Mouse (Mus musculus): Measurements from ENCODE around the gene Ppp3r2. TPM values are rescaled to one million over a fixed set of nuclear protein-coding genes. Genes with fewer than 3 reads are reported as not detected.
A peak's percentile ranks its signal among the peaks of the same experiment; 100 is the strongest.

Ppp3r2 gene
- 1 to 10 TPM; 1.5 to 1.8 TPM for total RNA-seq (2021)
- long read RNA-seq: 0 reads

DNA sequence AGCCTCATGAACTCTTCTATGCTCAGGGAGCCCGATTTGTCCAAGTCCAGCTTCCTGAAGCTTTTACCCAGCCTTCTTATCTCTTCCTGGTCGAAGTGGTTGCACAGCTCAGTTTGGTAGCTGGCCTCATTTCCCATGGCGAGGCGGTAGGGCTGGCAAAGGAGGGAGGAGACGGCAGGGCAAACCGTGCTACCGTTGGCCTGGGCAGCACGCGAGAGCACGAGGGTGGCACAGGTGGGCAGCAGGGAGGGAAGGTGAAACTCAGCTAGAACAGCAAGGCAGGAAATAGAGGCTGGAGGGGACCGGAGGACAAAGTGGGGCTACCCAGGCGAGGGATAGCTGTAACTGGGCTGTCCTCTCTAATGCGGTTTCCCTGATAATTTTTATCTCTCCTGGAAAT, at the start of gene Ppp3r2:
Gene Ppp3r2 (minus strand): TSS at position 213 of the 400 bp plus-strand sequence.
- DNase-seq (ENCODE audit: low spot score in 2 of 2): no peak

DNA sequence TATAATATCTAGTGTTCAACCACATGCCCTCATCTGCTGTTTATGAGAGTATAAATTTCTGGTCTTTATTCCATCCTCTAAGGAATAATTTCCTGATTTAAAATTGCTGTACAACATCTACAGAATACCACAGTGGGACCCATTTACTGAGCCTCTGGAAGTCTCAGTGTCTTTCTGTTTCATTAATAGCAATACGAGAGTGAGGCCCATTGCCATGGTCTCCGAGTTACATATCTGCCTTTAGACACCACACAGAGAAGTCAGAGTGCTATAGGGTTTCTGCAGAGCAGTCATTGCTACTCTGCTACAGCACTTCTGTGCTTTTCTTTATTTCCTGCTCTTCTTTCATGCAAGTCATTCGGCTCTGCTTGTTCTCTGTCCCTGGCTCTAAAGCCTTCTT, 47.5 kb upstream of the Ppp3r2 start:
- DNase-seq (ENCODE audit: low spot score in 2 of 2): no peak

DNA sequence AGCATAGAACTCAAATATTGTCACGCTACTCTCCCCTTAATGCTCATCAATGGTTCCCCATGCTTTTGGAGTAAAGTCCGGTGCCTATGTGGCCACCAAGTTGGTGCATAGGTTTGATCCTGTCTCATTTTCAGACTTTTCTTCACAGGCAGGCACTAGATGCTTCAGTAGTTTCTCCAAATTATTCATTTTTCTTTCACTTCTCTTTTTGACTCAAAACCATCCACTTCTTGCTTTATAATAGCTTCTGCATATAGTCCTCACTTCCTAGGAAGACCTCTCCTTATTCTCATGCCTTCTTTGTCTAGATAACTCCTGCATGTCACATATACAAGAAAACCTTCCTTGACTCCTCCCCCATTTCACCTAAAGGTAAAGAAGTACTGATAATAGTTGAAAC, 42.1 kb upstream of the Ppp3r2 start:
- no peak for DNase-seq (ENCODE audit: low spot score in 2 of 2)

DNA sequence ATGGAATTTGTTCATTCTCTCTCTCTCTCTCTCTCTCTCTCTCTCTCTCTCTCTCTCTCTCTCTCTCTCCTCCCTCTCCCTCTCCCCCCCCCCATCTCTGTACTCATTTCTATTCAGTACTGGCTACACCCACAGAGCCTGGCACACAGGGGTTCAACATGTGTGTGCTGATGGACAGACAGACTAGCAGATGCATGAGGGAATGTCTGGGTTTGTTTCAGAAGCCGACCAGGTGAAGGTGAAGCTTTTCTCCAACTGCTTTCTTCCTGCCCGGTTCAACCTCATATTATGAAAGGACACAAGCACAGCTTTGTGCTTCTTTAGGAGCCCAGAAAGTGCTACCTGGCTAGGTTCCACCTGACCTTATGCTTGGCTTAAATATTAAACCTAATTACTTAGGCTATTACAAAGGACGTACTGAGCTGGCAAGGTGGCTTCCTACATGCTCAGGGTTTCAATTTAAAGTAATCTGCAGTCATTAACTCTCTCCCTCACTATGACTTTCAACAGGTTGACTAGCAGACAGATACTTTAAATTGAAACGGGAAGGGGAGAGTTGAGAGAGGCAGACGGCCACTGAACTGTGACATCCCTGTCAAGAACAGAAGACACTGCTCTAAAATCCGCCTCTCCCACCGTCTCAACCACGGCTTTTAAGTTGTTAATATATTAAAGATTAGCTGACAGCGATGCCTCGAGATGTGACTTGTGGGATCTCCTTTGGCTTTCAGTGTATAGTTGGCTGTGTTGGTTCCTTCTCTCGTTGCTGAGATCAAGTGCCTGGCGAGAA, 9.8 kb upstream of the Ppp3r2 start:
- DNase-seq (ENCODE audit: low spot score in 2 of 2): no peak

DNA sequence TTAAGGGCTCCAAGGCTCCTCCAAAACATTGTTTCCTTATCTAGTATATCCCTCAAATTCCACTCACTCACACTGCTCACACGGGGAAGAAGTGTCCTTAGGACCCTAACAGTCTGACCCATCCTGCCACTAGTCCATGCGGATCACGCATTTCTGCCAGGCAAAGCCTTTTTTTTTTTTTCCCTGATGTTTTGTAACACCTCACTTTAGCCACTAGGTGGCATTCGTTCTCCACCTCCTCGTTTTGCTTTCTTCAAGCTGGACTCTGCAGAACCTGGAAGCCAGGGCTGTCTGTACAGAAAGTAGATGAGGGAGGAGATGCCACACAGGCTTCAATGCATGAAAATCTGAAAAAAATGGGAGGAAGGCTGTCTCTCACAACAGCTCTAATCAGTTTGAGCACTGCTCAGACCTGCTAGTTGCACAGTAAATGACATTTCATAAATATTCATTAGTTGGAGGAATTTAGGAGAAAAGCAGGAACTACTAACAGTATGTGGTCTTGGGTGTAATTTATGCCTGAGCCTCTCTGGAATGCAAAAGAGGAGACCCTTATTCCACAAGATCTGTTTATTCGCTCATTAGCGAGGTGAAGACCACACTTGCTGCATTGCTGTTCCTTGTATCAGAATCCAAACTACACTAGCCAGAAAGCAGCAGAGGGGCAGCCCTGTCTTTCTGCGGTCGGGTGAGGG, 6.9 kb upstream of the Ppp3r2 start:
- DNase-seq (ENCODE audit: low spot score in 2 of 2): peak; percentile 55 to 73

DNA sequence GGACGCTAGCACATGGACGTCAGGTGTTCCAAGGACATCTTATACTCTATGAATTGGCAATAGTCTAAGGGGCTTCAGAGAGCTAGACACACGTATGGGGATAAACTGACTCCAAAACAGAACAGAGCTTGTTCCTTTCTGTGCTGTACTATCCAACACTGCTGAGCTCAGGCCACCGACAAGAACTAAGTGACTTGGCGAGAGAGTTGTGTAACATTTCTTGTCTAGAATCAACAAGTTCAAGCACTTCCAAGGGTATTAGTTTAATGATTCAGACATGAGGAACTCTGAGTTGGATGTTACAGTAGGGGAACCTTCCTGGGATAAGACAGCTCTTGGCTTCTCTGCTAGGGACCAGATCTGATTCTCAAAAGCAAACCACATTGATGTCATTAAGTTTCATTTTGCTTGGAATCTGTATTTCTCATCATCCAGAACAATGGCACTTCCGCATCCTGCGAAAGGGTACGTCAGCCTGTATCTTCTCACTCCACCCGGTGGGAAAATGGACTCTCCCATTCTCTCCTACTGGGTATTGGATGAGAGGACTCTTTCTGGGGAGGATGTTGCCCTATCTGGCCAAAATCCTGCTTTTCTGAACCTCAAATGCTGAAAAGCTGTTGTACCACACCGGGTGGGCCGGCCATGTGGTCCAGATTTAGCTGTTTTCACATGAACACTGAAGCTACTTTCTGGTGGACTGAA, 1.5 kb downstream of the Ppp3r2 start:
- no peak for DNase-seq (ENCODE audit: low spot score in 2 of 2)

DNA sequence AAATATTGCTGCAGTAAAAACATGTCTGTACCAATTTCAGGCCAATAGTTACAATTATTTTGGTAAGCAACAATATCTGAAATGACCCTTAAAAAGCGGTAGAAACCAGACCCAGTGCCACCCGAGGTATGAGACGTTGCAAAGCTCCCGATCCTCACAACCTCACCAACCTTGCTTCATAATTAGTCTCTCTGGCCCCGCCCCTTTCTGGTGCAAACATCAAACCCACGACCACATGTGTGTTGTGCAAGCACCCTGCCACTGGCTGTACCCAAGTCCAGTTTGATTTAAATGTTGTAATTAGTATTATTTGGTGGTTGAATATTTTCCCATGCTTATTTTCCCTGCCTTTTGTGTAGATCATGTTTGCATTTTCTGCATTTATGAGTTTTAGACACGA, 5.0 kb downstream of the Ppp3r2 start:
- no peak for DNase-seq (ENCODE audit: low spot score in 2 of 2)

DNA sequence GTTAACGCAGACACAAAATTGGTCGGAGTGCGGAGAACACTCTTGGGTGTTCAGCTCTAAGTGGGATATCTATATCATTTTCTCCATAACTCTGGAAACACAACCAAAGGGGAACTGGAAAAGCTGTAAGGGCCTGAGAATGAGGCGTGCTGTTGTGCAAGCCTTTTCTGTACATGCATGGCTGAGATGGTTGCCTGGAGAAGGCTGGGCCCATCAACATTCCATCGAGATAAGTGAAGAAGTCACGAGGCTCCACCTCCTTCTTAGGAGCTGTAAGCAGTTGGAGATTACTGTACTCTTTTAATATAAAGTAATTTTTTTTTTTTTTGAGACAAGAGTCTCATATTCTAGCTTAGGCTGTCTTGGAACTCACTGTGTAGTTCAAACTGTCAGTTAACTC, 5.8 kb downstream of the Ppp3r2 start:
- DNase-seq (ENCODE audit: low spot score in 2 of 2): no peak

DNA sequence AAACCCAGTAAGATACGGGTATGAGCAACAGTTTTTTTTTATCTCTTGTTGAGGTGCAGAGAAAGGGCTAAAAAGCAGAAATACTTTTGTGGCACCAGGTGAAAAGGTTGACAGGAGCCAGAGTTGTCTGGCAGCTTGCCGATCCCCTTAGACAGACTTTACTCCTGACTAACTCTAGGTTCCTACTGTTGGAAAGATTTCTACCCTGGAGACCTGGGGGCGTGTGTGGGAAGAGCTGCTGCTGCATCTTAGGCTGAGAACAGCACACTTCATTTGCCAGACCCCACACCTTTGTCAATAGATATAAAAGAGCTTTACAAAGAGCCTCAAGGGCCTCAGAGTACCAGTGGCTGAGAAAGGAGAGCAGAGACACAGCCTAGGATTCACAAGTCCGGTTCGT, 17.0 kb downstream of the Ppp3r2 start:
- no peak for DNase-seq (ENCODE audit: low spot score in 2 of 2)

DNA sequence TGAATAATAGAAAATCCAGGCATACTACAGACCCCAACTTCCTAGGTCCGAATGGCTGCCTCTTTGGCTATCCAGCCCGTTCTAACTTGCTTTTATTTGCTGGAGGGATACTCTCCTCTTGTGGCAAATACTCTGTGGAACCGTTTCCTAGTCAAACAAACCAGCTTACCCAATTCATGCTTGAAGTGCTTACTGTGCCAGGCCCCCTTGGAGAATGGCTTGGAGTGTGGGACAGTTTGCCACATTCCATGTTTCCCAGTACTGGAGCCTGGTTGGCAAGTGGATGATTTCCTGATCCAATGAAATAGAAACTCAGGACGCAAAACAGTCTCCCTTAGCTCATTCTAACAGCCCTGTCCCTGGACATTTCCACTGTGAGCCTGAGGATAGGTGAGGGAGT, 19.6 kb downstream of the Ppp3r2 start:
- peak in 1 of 2 experiments; percentile 19 for DNase-seq (ENCODE audit: low spot score in 2 of 2)

DNA sequence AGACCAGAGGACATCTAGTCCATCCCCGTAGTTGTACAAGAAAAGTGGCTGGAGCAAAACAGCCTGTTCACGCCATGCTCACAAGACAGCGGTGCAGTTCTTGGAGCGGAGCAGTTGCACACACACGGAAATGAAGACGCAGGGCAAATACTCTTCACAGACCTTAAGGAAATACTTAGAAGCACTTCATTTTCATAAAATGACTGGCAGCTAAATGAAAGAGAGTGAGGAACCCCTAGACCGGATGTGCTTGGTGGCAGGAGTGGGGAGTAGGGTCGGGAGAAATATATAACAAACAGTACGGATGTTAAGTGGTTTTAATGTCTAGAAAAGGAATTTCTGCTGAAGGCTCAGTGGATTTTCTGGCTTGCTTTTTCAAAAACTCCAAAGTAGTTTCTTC, 20.2 kb downstream of the Ppp3r2 start:
- no peak for DNase-seq (ENCODE audit: low spot score in 2 of 2)

DNA sequence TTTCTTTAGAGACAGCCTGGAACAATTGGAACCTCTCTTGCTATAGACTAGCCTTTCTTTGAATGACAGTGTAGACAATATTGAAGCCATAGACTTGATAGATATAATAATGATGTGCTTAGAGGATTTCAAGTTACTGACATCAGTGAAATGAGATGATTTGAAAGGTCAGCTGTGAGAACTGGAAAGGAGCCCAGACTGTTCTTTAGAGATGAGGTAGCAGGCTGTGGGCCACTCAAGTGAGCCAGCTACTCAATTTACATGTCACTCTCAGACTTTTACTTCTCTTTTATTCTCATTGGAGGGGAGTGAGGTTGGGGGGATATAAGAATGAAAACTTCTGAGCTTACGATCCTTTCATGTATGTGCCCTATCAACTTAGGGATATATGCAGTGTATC, 22.4 kb downstream of the Ppp3r2 start:
- no peak for DNase-seq (ENCODE audit: low spot score in 2 of 2)

DNA sequence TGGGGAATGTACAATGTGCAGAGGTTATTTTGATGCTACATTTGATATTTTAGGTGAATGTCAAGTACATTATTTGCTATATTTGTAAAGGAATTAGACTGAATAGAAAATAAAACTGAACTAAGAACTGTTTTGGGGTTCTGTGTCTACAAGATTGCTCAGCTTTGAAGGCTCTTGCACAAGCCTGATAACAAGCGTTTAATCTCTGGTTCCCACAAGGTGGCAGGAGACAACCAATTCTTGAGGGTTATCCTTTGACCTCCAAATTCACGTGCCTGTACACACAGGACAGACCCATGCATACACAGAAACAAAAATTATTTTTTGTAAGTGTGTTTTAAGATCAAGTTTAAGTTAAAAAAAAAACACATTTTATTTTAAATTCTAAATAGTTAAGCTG, 41.9 kb downstream of the Ppp3r2 start:
- DNase-seq (ENCODE audit: low spot score in 2 of 2): no peak

DNA sequence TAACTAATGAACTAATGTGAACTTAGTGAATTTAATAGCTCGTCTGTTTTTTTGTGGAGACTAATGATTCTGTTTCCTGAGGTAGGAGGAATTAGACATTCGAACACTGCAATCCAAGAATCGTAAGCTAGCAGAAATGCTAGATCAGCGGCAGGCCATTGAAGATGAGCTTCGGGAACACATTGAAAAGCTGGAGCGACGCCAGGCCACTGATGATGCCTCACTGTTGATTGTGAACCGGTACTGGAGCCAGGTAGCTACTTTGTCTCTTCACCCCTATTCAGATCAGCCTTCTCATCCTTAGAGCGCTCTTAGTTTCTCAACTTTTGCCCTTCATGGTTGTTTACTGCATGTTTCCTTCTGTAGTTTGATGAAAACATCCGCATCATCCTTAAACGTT, 44.0 kb downstream of the Ppp3r2 start:
- no peak for DNase-seq (ENCODE audit: low spot score in 2 of 2)

DNA sequence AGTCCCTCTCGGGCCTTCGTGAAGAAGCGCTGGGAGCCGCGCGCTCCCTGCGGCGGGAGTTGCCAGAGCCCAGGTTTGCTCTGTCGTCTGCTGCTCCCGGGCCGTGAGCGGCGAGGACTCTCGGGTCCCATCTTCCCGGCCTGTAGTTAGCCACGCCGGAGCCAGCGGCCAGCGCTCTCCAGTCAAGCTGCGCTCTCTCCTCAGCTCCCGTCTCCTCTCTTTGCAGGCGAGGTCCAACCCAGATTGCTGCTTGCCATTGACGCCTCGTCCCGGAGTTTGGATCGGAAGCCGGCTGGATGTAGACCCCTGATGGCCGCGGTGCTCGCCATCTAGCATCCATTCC, 49.7 kb downstream of the Ppp3r2 start:
- DNase-seq (ENCODE audit: low spot score in 2 of 2): no peak

DNA sequence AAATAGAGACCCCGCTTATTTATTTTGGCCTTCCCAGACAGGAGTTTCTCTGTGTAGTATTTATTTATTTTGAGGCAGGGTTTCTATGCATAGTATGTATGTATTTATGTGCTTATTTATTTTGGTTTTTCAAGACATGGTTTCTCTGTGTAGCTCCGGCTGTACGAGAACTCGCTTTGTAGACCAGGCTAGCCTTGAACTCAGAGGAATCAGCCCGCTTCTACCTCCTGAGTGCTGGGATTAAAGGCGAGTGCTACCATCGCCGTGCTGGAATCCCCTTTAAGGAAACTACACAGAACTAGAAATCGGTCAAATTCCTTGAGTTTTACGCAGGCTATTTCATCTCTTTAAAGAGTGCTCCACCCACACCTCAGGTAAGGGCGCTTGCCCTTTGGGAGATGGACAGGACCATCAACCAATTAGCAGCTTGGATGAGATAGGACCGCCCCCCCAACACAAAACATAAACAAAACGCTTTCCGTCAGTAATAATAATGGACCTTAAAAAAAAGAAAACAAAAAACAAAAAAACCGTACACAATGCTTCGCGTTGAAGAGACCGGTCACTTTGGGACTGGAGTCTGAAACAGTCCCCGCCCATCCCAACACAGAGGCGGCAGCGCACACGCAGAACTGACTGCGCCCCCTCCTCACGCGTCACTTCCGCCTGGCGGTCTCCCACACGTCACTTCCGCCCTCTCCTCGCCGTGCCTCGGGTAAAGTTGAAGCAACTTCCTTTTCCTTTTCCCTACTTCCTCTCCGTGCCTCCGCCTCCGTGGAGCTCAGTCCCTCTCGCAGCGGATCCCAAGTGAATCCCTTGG, 50.3 kb downstream of the Ppp3r2 start, which contains the start of gene Rnf20:
Gene Rnf20 (plus strand): TSS at position 688 of the 820 bp plus-strand sequence.
- peak; percentile 96 to 97 for DNase-seq (ENCODE audit: low spot score in 2 of 2)

DNA sequence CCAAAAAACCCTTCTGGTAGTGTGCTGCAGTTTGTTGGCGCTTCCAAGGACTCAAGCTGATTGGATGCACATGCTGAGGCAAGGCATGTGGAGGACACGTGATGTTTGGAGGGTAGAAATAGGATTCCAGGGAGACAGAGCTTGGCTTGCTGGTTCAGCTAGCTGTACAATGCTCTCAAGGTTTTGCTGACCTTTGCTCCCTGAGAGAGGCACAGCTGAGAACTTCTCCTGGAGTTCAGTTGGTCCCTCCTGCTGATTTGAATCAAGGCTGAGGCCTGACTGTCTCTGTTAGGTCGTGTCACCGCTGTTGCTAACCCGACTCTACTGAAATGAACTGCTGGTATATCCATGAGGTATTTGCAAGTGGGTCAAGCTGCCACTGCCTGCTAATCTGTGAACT, 52.9 kb downstream of the Ppp3r2 start:
- DNase-seq (ENCODE audit: low spot score in 2 of 2): no peak

Measured in layer of hippocampus, postnatal 10 days (tissue).